Mouse (Mus musculus) CH12.LX (cell line): ENCODE measurements around the gene Sema3c. TPM values are rescaled to one million over a fixed set of nuclear protein-coding genes. Genes with fewer than 3 reads are reported as not detected.

Source experiments
- DNase-seq: peaks from one replicate; pipeline ENCODE4 v3.0.0-alpha.2; 2013; ENCODE audit errors: extremely low read depth
- H3K27ac ChIP-seq: 2 replicates; pipeline ENCODE4 v1.5.1; 2012; ENCODE audit warnings: low read depth, mild to moderate bottlenecking, control low read depth, moderate library complexity; ENCODE audit not compliant: insufficient read depth
- H3K27me3 ChIP-seq: replicated peaks from 2 replicates; pipeline ENCODE3; 2012; ENCODE audit warnings: inconsistent platforms
- H3K36me3 ChIP-seq, 2 experiments: replicated peaks in 1 of 2; 2 replicates each; pipeline versions ENCODE3 to v1.6.1; 2012; ENCODE audit warnings: inconsistent platforms in 1 of 2, low read length in 1 of 2, mild to moderate bottlenecking in 1 of 2, mixed read lengths in 1 of 2, moderate library complexity in 1 of 2; ENCODE audit not compliant: control insufficient read depth in 1 of 2, insufficient read depth in 1 of 2
- H3K4me1 ChIP-seq, 2 experiments: 2 replicates each; pipeline ENCODE4 v1.6.1; 2012; ENCODE audit warnings: inconsistent platforms in 1 of 2, moderate library complexity in 1 of 2; ENCODE audit not compliant: insufficient read depth in 2 of 2, control insufficient read depth in 1 of 2
- H3K4me2 ChIP-seq: 2 replicates; pipeline ENCODE4 v1.6.1; 2012; ENCODE audit warnings: low read depth, mild to moderate bottlenecking, control low read depth; ENCODE audit not compliant: poor library complexity, insufficient read depth, severe bottlenecking
- H3K4me3 ChIP-seq, 3 experiments: fragments of 150-350 bp in 1 of 3; sonication (generic) in 1 of 3; replicated peaks in 1 of 3; 2 replicates each; pipeline versions ENCODE3 to v1.5.1; 2011 to 2012; ENCODE audit warnings: low read depth in 2 of 3, low read length in 2 of 3, mild to moderate bottlenecking in 2 of 3, moderate library complexity in 2 of 3, control low read depth in 1 of 3, improper control_type of control experiment in 1 of 3, inconsistent platforms in 1 of 3, mixed read lengths in 1 of 3; ENCODE audit not compliant: poor library complexity in 1 of 3
- H3K79me2 ChIP-seq: replicated peaks from 2 replicates; pipeline ENCODE4 v1.6.1; 2012; ENCODE audit warnings: mild to moderate bottlenecking, moderate library complexity; ENCODE audit not compliant: control insufficient read depth, poor library complexity, insufficient read depth, severe bottlenecking; ENCODE audit errors: extremely low read depth
- H3K9ac ChIP-seq: 2 replicates; pipeline ENCODE4 v1.6.1; 2012; ENCODE audit warnings: low read depth, mild to moderate bottlenecking, control low read depth, moderate library complexity; ENCODE audit not compliant: insufficient read depth
- H3K9me3 ChIP-seq: replicated peaks from 2 replicates; pipeline ENCODE3; 2012; ENCODE audit warnings: low read length, inconsistent platforms, mixed read lengths
- CHD1 ChIP-seq: IDR thresholded peaks from 2 replicates; pipeline ENCODE4 v1.6.1; 2012; ENCODE audit warnings: low read depth, low read length, improper control_type of control experiment, inconsistent platforms
- CTCF ChIP-seq, 2 experiments: IDR thresholded peaks in 1 of 2; conservative IDR thresholded peaks in 1 of 2; 2 replicates each; pipeline ENCODE4 v1.5.1; 2011 to 2012; ENCODE audit warnings: low read depth in 2 of 2, low read length in 2 of 2, improper control_type of control experiment in 1 of 2, inconsistent platforms in 1 of 2, mild to moderate bottlenecking in 1 of 2, moderate library complexity in 1 of 2
- E2F4 ChIP-seq: IDR thresholded peaks from 2 replicates; pipeline ENCODE4 v1.6.1; 2011; ENCODE audit warnings: low read depth, low read length, improper control_type of control experiment; ENCODE audit not compliant: insufficient replicate concordance
- EP300 ChIP-seq: IDR thresholded peaks from 2 replicates; pipeline ENCODE4 v1.6.1; 2011; ENCODE audit warnings: low read length, improper control_type of control experiment
- GABPA ChIP-seq: IDR thresholded peaks from 2 replicates; pipeline ENCODE4 v1.6.1; 2012; ENCODE audit warnings: low read depth, low read length, improper control_type of control experiment, inconsistent platforms; ENCODE audit not compliant: insufficient replicate concordance
- HCFC1 ChIP-seq: IDR thresholded peaks from 2 replicates; pipeline ENCODE4 v1.6.1; 2012; ENCODE audit warnings: low read depth, mild to moderate bottlenecking, inconsistent platforms, low read length, improper control_type of control experiment
- IRF4 ChIP-seq: IDR thresholded peaks from 2 replicates; pipeline ENCODE4 v1.6.1; 2014; ENCODE audit warnings: low read depth, mild to moderate bottlenecking, inconsistent platforms, low read length, improper control_type of control experiment
- KAT2A ChIP-seq: IDR thresholded peaks from 2 replicates; pipeline ENCODE4 v1.6.1; 2012; ENCODE audit warnings: low read length, improper control_type of control experiment, inconsistent platforms; ENCODE audit not compliant: insufficient replicate concordance
- MAZ ChIP-seq: IDR thresholded peaks from 2 replicates; pipeline ENCODE4 v1.6.1; 2012; ENCODE audit warnings: low read depth, mild to moderate bottlenecking, inconsistent platforms, low read length, improper control_type of control experiment, moderate library complexity
- MEF2A ChIP-seq: IDR thresholded peaks from 2 replicates; pipeline ENCODE4 v1.6.1; 2014; ENCODE audit warnings: low read depth, mild to moderate bottlenecking, inconsistent platforms, low read length, improper control_type of control experiment, borderline replicate concordance
- NELFE ChIP-seq: IDR thresholded peaks from 2 replicates; pipeline ENCODE4 v1.6.1; 2011; ENCODE audit warnings: low read depth, low read length, improper control_type of control experiment
- SIN3A ChIP-seq: IDR thresholded peaks from 2 replicates; pipeline ENCODE4 v1.6.1; 2012; ENCODE audit warnings: low read length, improper control_type of control experiment, inconsistent platforms
- TCF12 ChIP-seq: IDR thresholded peaks from 2 replicates; pipeline ENCODE4 v1.6.1; 2014; ENCODE audit warnings: low read depth, mild to moderate bottlenecking, inconsistent platforms, low read length, improper control_type of control experiment
- UBTF ChIP-seq: IDR thresholded peaks from 2 replicates; pipeline ENCODE4 v1.6.1; 2012; ENCODE audit warnings: low read depth, mild to moderate bottlenecking, inconsistent platforms, low read length, improper control_type of control experiment, moderate library complexity
- ZC3H11A ChIP-seq: IDR thresholded peaks from 2 replicates; pipeline ENCODE4 v1.6.1; 2012; ENCODE audit warnings: low read depth, mild to moderate bottlenecking, inconsistent platforms, low read length, improper control_type of control experiment
- ZMIZ1 ChIP-seq: IDR thresholded peaks from 2 replicates; pipeline ENCODE4 v1.6.1; 2012; ENCODE audit warnings: low read depth, mild to moderate bottlenecking, inconsistent platforms, low read length, improper control_type of control experiment
- dilution Hi-C: fragments of 300-500 bp; cut with MboI; formaldehyde crosslinking; loops from 2 replicates; pipeline ENCODE4 v1.14.3; 2020; ENCODE audit warnings: low sequenced_read_pairs; ENCODE audit not compliant: extremely low pct_unique_long_range_greater_than_20kb, extremely low pct_ligation_motif_present
- in situ Hi-C: fragments of 300-500 bp; cut with MboI; formaldehyde crosslinking; loops from 3 replicates; pipeline ENCODE4 v1.14.3; 2019; ENCODE audit warnings: low sequenced_read_pairs, low pct_ligation_motif_present, low pct_unique_long_range_greater_than_20kb, mixed read lengths
- polyA plus RNA-seq: library from polyadenylated mRNA; unstranded; fragments of >175 nt; gene quantifications from 2 replicates; pipeline ENCODE4 v1.2.1, GENCODE M21; 2012; ENCODE audit warnings: low read depth; ENCODE audit not compliant: insufficient read length
- total RNA-seq, 2 experiments: library from RNA; depleted of rRNA; stranded (reverse); fragments of 300-350 nt in 1 of 2; fragments of >200 nt in 1 of 2; gene quantifications; 2 replicates each; pipeline ENCODE4 v1.2.3; 2012 to 2014

Gene Sema3c
- total and polyA plus RNA-seq, 3 experiments, result not detected

- dilution Hi-C loops, result no loop called here
- Histone ChIP-seq H3K27me3 (no peaks in the 10 kb centered on the region), H3K4me1 (no peaks in the 10 kb centered on the region), H3K4me2 (no peak overlapping the region), H3K9ac (no peak overlapping the region), H3K9me3 (no peaks in the 10 kb centered on the region)
- no peak for TF ChIP-seq NELFE
- TF ChIP-seq TCF12, result no peak
- no peak for TF ChIP-seq CHD1
- no peak for TF ChIP-seq IRF4
- no peak for TF ChIP-seq HCFC1
- no peak for TF ChIP-seq E2F4
- TF ChIP-seq MEF2A, result no peak
- no peak for TF ChIP-seq KAT2A
- TF ChIP-seq UBTF, result no peak
- TF ChIP-seq GABPA, result no peak
- TF ChIP-seq ZMIZ1, result no peak
- no peak for TF ChIP-seq EP300
- no peak for TF ChIP-seq ZC3H11A
- TF ChIP-seq SIN3A, result no peak
- TF ChIP-seq, all 38 proteins: peak for 0
- DNase-seq, result no peak
- no peak overlapping the region for H3K27ac ChIP-seq
- H3K36me3 ChIP-seq, result no peaks in the 10 kb centered on the region
- H3K4me3 ChIP-seq, result no peak overlapping the region
- in situ Hi-C loops, result loop anchor here (25.0 kb wide), 1 partner anchor 833 kb away; no protein-coding TSS in a partner anchor
- no peaks in the 10 kb centered on the region for H3K79me2 ChIP-seq
Observed at GRCm38 (mm10) chr5:17770328-17770727, 196.2 kb downstream of the Sema3c start.

DNA sequence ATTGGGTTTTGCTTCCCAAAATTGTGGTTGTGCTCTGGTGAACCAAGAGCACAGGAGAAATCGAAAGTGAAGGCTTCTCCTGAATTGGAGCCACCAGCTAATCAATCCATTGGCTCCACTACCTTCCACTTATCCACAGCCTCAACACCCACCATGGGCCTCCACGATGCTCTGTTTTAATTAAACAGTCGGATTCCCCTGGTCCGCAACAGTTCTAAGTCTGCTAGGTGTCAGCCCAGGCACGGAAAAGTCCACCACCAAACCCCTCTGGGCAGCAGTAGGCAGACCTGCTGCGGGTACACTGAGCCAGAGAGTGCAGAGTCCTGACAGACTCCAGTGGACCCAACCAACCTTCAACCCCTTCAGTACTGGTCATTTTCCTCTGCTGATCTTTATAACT, 202.5 kb downstream of the Sema3c start:
- peak; percentile 93 for DNase-seq
- H3K9me3 ChIP-seq, result no peaks in the 10 kb centered on the region
- TF ChIP-seq UBTF, result no peak
- no peak for TF ChIP-seq CTCF (conservative IDR thresholded peaks at IDR 0.05 in 1 of 2, IDR thresholded peaks at IDR 0.05 in 1 of 2; ENCODE audit: low read depth in 2 of 2, low read length in 2 of 2)
- no peak for TF ChIP-seq IRF4
- no peak for TF ChIP-seq MAZ
- H3K79me2 ChIP-seq, result no peaks in the 10 kb centered on the region
- no peak overlapping the region for H3K9ac ChIP-seq
- H3K27ac ChIP-seq, result no peak overlapping the region
- no peak overlapping the region for H3K4me3 ChIP-seq
- peaks cover 8 to 25% of the 10 kb centered on the region in 2 experiments for H3K36me3 ChIP-seq
- in situ Hi-C loops (no loop called here), dilution Hi-C loops (no loop called here)
- no peaks in the 10 kb centered on the region for H3K4me1 ChIP-seq
- H3K4me2 ChIP-seq, result no peak overlapping the region
- no peaks in the 10 kb centered on the region for H3K27me3 ChIP-seq

Other genes with a start within 250 kb of the Sema3c start
- gene Speer4f2, start 201.1 kb upstream of the Sema3c start, total RNA-seq (2012; rRNA removed), result not detected in 2 replicates
- not detected in 2 replicates for gene Speer4f2, start 201.1 kb upstream of the Sema3c start, total RNA-seq (2014; rRNA removed)
- gene Speer4f2, start 201.1 kb upstream of the Sema3c start, polyA plus RNA-seq, result not detected in 2 replicates
- gene Speer4f1, start 98.2 kb upstream of the Sema3c start, total RNA-seq (2012; rRNA removed), result not detected in 2 replicates
- not detected in 2 replicates for gene Speer4f1, start 98.2 kb upstream of the Sema3c start, total RNA-seq (2014; rRNA removed)
- gene Speer4f1, start 98.2 kb upstream of the Sema3c start, polyA plus RNA-seq, result not detected in 2 replicates